Mouse (Mus musculus): ENCODE results near the gene Plekhh2. TPM values are rescaled to one million over a fixed set of nuclear protein-coding genes. Genes with fewer than 3 reads are reported as not detected.

The Plekhh2 gene
- total and polyA plus RNA-seq, 3 experiments: 0.21 to 1.7 (median 1.1) TPM

- in situ Hi-C loops (cut with MboI; ENCODE audit: low pct_ligation_motif_present, low pct_unique_long_range_greater_than_20kb, low sequenced_read_pairs): no loop called here
- TF ChIP-seq IRF4 (IDR thresholded peaks at IDR 0.05; ENCODE audit: low read depth, low read length) (no peak), ELF1 (IDR thresholded peaks at IDR 0.05; ENCODE audit: low read depth, low read length) (no peak), RCOR1 (conservative IDR thresholded peaks at IDR 0.05; ENCODE audit: low read depth, low read length) (no peak), MXI1 (IDR thresholded peaks at IDR 0.05; ENCODE audit: low read depth, low read length) (no peak), ZNF384 (IDR thresholded peaks at IDR 0.05; ENCODE audit: low read depth, low read length) (no peak), HCFC1 (IDR thresholded peaks at IDR 0.05; ENCODE audit: low read depth, low read length) (no peak), ETS1 (conservative IDR thresholded peaks at IDR 0.05; ENCODE audit: low read depth, low read length) (no peak), RAD21 (IDR thresholded peaks at IDR 0.05; ENCODE audit: low read depth, low read length) (no peak), USF1 (IDR thresholded peaks at IDR 0.05; ENCODE audit: low read depth, low read length) (no peak)
Observed at GRCm38 (mm10) chr17:84498639-84499038, 13.1 kb upstream of the Plekhh2 start.

DNA sequence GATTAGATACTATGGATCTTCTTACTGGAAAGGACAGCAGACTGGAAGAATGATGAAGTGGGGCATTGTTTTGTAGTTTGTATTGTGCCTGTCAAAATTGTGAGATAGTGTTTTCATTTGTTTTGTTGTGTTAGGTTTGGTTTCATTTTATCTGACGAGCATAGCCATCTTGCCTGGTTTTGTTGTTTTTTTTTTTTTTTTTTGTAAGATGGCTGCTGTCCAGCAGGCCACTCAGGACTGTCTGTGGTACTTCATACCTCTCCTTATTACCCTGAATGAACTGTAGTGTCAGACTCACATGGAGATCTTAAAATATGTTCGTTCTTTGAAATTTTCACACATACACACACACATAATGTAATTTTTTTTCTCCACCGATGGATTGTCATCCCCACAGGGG is 9.4 kb upstream of the Plekhh2 start:
- in situ Hi-C loops (cut with MboI; ENCODE audit: low pct_ligation_motif_present, low pct_unique_long_range_greater_than_20kb, low sequenced_read_pairs) (no loop called here), dilution Hi-C loops (cut with MboI; ENCODE audit: extremely low pct_ligation_motif_present, extremely low pct_unique_long_range_greater_than_20kb, low sequenced_read_pairs) (no loop called here)
- Histone ChIP-seq H3K36me3 (replicated peaks in 1 of 2; ENCODE audit: control insufficient read depth in 1 of 2, insufficient read depth in 1 of 2, low read length in 1 of 2) (no peaks in the 10 kb centered on the region), H3K27me3 (replicated peaks) (no peaks in the 10 kb centered on the region), H3K4me2 (ENCODE audit: insufficient read depth, low read depth, poor library complexity, severe bottlenecking) (no peak overlapping the region), H3K4me1 (ENCODE audit: control insufficient read depth in 1 of 2, insufficient read depth in 2 of 2) (no peaks in the 10 kb centered on the region), H3K79me2 (replicated peaks; ENCODE audit: control insufficient read depth, extremely low read depth, insufficient read depth, poor library complexity, severe bottlenecking) (no peaks in the 10 kb centered on the region), H3K9me3 (replicated peaks; ENCODE audit: low read length) (no peaks in the 10 kb centered on the region), H3K4me3 (replicated peaks in 1 of 3; ENCODE audit: low read depth in 2 of 3, low read length in 2 of 3, poor library complexity in 1 of 3) (no peak overlapping the region), H3K27ac (ENCODE audit: insufficient read depth, low read depth) (no peak overlapping the region), H3K9ac (ENCODE audit: insufficient read depth, low read depth) (no peak overlapping the region)
- TF ChIP-seq ZNF384 (IDR thresholded peaks at IDR 0.05; ENCODE audit: low read depth, low read length) (peak; percentile 70), RCOR1 (conservative IDR thresholded peaks at IDR 0.05; ENCODE audit: low read depth, low read length) (no peak)
- DNase-seq (ENCODE audit: extremely low read depth): no peak

More at GRCm38 (mm10) chr17:84498639-84499038, 13.1 kb upstream of the Plekhh2 start:
- Histone ChIP-seq H3K27me3 (replicated peaks) (no peaks in the 10 kb centered on the region), H3K9ac (ENCODE audit: insufficient read depth, low read depth) (no peak overlapping the region), H3K27ac (ENCODE audit: insufficient read depth, low read depth) (no peak overlapping the region), H3K36me3 (replicated peaks in 1 of 2; ENCODE audit: control insufficient read depth in 1 of 2, insufficient read depth in 1 of 2, low read length in 1 of 2) (no peaks in the 10 kb centered on the region), H3K9me3 (replicated peaks; ENCODE audit: low read length) (no peaks in the 10 kb centered on the region), H3K4me1 (ENCODE audit: control insufficient read depth in 1 of 2, insufficient read depth in 2 of 2) (no peaks in the 10 kb centered on the region), H3K4me3 (replicated peaks in 1 of 3; ENCODE audit: low read depth in 2 of 3, low read length in 2 of 3, poor library complexity in 1 of 3) (no peak overlapping the region), H3K4me2 (ENCODE audit: insufficient read depth, low read depth, poor library complexity, severe bottlenecking) (no peak overlapping the region), H3K79me2 (replicated peaks; ENCODE audit: control insufficient read depth, extremely low read depth, insufficient read depth, poor library complexity, severe bottlenecking) (no peaks in the 10 kb centered on the region)
- DNase-seq (ENCODE audit: extremely low read depth): no peak
- dilution Hi-C loops (cut with MboI; ENCODE audit: extremely low pct_ligation_motif_present, extremely low pct_unique_long_range_greater_than_20kb, low sequenced_read_pairs): no loop called here

DNA sequence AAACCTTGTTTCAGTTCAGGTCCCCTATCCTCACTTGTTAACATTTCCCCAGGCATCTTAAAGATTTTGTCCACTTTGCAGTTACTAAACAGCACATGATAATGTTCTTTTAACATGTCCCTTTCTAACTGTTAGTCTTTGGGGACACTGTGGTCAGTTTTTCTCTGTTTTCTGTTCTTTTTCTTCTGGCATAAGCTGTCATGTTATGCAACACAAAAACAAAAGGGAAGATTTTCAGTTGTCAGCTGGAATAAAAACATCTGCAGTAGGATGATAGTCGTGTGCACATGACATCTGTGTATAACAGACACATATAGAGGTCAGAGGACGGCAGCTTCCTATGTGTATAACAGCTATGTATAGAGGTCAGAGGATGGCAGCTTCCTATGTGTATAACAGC is 5.8 kb upstream of the Plekhh2 start:
- Histone ChIP-seq H3K79me2 (replicated peaks; ENCODE audit: control insufficient read depth, extremely low read depth, insufficient read depth, poor library complexity, severe bottlenecking) (no peaks in the 10 kb centered on the region), H3K4me2 (ENCODE audit: insufficient read depth, low read depth, poor library complexity, severe bottlenecking) (no peak overlapping the region), H3K9ac (ENCODE audit: insufficient read depth, low read depth) (no peak overlapping the region), H3K9me3 (replicated peaks; ENCODE audit: low read length) (no peaks in the 10 kb centered on the region), H3K36me3 (replicated peaks in 1 of 2; ENCODE audit: control insufficient read depth in 1 of 2, insufficient read depth in 1 of 2, low read length in 1 of 2) (no peaks in the 10 kb centered on the region), H3K4me3 (replicated peaks in 1 of 3; ENCODE audit: low read depth in 2 of 3, low read length in 2 of 3, poor library complexity in 1 of 3) (no peak overlapping the region), H3K27ac (ENCODE audit: insufficient read depth, low read depth) (no peak overlapping the region), H3K4me1 (ENCODE audit: control insufficient read depth in 1 of 2, insufficient read depth in 2 of 2) (peaks cover 7 to 22% of the 10 kb centered on the region in 2 experiments), H3K27me3 (replicated peaks) (no peaks in the 10 kb centered on the region)
- no peak for DNase-seq (ENCODE audit: extremely low read depth)
- in situ Hi-C loops (cut with MboI; ENCODE audit: low pct_ligation_motif_present, low pct_unique_long_range_greater_than_20kb, low sequenced_read_pairs): no loop called here
- dilution Hi-C loops (cut with MboI; ENCODE audit: extremely low pct_ligation_motif_present, extremely low pct_unique_long_range_greater_than_20kb, low sequenced_read_pairs): no loop called here
- TF ChIP-seq USF2 (conservative IDR thresholded peaks at IDR 0.05; ENCODE audit: low read depth, low read length): no peak
- TF ChIP-seq MAX (IDR thresholded peaks at IDR 0.05; ENCODE audit: low read length): no peak
- TF ChIP-seq TCF12 (IDR thresholded peaks at IDR 0.05; ENCODE audit: low read depth, low read length): no peak
- no peak for TF ChIP-seq RAD21 (IDR thresholded peaks at IDR 0.05; ENCODE audit: low read depth, low read length)
- no peak for TF ChIP-seq ELF1 (IDR thresholded peaks at IDR 0.05; ENCODE audit: low read depth, low read length)
- TF ChIP-seq USF1 (IDR thresholded peaks at IDR 0.05; ENCODE audit: low read depth, low read length): no peak
- TF ChIP-seq NRF1 (IDR thresholded peaks at IDR 0.05; ENCODE audit: low read depth, low read length): no peak
- TF ChIP-seq GABPA (IDR thresholded peaks at IDR 0.05; ENCODE audit: insufficient replicate concordance, low read depth, low read length): no peak
- TF ChIP-seq HCFC1 (IDR thresholded peaks at IDR 0.05; ENCODE audit: low read depth, low read length): no peak
